Mouse (Mus musculus): Measurements from ENCODE around the gene Gm5617. TPM values are rescaled to one million over a fixed set of nuclear protein-coding genes. Genes with fewer than 3 reads are reported as not detected.

Gm5617 gene
- polyA plus RNA-seq, 1 experiment from 2014 or later, result 26.9 TPM

- no peak overlapping the region for H3K27ac ChIP-seq
- no peak for DNase-seq (ENCODE audit: low spot score)
- H3K27me3 ChIP-seq (ENCODE audit: low read depth, poor library complexity, severe bottlenecking), result no peaks in the 10 kb centered on the region
- H3K36me3 ChIP-seq, result peaks cover 67% of the 10 kb centered on the region
- WGBS, result 96% methylated on average over 9 of the region's 9 CpGs
- H3K4me1 ChIP-seq, result no peaks in the 10 kb centered on the region
- H3K4me3 ChIP-seq, result no peak overlapping the region
- H3K9me3 ChIP-seq (replicated peaks), result no peaks in the 10 kb centered on the region
Observed at GRCm38 (mm10) chr9:48474367-48474766, 20.9 kb upstream of the Gm5617 start.

- H3K9me3 ChIP-seq (replicated peaks), result no peaks in the 10 kb centered on the region
- H3K4me1 ChIP-seq, result peaks cover 14% of the 10 kb centered on the region
- H3K36me3 ChIP-seq, result peaks cover 49% of the 10 kb centered on the region
- no peak overlapping the region for H3K27ac ChIP-seq
- no peak overlapping the region for H3K4me3 ChIP-seq
- DNase-seq (ENCODE audit: low spot score), result no peak
- WGBS, result 94% methylated on average over 10 of the region's 10 CpGs
- no peaks in the 10 kb centered on the region for H3K27me3 ChIP-seq (ENCODE audit: low read depth, poor library complexity, severe bottlenecking)
Observed at GRCm38 (mm10) chr9:48476236-48477165, 18.7 kb upstream of the Gm5617 start.

- WGBS, result 93% methylated on average over 4 of the region's 4 CpGs
- Histone ChIP-seq H3K36me3 (peaks cover 42% of the 10 kb centered on the region), H3K4me1 (peaks cover 16% of the 10 kb centered on the region), H3K4me3 (no peak overlapping the region), H3K27me3 (ENCODE audit: low read depth, poor library complexity, severe bottlenecking) (no peaks in the 10 kb centered on the region), H3K9me3 (replicated peaks) (no peaks in the 10 kb centered on the region), H3K27ac (no peak overlapping the region)
- DNase-seq (ENCODE audit: low spot score), result no peak
Observed at GRCm38 (mm10) chr9:48478808-48479207, 16.4 kb upstream of the Gm5617 start.

DNA sequence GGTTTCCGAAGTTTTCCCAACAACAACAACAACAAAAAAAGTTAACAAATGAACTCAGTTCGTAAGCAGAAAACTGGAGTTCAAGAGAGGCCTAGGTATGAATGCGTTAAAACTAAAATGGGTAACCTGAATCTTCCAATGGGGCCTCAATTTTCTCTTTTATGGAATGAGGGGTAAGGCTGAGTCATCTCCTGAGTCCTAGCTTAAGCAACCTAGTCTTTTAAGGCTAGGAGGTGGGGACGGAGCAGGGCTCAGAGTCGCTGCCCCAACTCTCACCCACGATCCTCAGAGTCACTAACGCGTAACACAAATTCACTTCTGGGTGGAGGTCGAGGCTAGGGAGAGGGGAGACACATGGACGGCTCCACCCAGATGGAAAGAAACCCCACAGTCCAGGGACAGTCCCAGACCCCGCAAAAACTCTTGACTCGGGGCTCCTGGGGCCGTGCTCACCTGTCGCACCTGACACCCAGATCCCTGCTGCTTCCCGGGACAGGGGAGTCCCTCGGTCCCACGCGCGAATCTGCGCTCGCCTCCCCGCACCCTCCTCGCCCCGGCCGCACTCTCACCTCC is 15.3 kb upstream of the Gm5617 start:
- 6% methylated on average over 25 of the region's 25 CpGs for WGBS
- Histone ChIP-seq H3K27ac (peak overlapping the region; percentile 87), H3K27me3 (ENCODE audit: low read depth, poor library complexity, severe bottlenecking) (no peaks in the 10 kb centered on the region), H3K4me3 (peak overlapping the region; percentile 87), H3K9me3 (replicated peaks) (no peaks in the 10 kb centered on the region), H3K4me1 (peaks cover 16% of the 10 kb centered on the region), H3K36me3 (peaks cover 39% of the 10 kb centered on the region)
- no peak for DNase-seq (ENCODE audit: low spot score)

DNA sequence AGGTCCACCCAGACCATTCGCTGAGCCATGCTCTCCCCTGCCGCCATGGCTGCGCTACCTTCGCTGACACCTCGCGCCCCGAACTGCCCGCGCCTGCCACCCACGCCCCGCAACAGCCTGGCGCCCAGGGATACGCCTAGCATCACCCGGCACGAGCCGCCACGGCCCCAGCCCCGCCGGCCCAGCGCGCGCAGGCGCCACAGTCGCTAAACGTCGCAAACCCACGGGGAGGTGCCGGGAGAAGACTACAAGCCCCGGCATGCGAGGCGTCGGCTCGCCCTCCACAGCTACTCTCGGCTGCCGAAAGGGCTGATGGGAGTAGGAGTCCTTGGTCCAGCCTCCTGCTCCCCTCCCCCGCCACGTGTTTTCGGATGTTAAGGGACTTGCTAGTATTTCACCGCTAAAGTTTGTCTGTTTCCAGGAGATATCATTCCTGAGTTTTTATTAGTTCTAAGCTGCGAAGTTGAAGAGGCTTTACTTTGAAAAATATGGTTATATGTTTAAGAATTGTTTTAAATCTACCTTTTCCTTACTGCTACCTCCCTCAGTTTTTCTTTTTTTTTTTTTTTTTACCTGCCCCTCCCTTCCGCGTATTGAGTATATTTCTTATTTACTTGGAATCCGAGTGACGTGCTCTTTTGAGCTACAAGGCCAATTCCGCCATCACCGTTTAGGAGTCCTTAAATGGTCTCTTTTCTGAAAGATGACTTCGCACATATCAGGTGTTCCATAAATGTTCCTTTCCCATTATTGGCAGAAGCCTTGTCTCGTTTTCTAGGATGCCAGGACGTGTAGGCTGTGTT is 14.6 kb upstream of the Gm5617 start, which contains the start of gene Rexo2:
TSS of gene Rexo2 (minus strand) at position 213 of the 803 bp plus-strand sequence.
- H3K4me1 ChIP-seq, result peaks cover 16% of the 10 kb centered on the region
- peaks cover 38% of the 10 kb centered on the region for H3K36me3 ChIP-seq
- peak within 1 kb of the TSS; percentile 87 for H3K4me3 ChIP-seq
- no peaks in the 10 kb centered on the region for H3K27me3 ChIP-seq (ENCODE audit: low read depth, poor library complexity, severe bottlenecking)
- no peaks in the 10 kb centered on the region for H3K9me3 ChIP-seq (replicated peaks)
- DNase-seq (ENCODE audit: low spot score), result peak; percentile 91
- peak within 1 kb of the TSS; percentile 87 for H3K27ac ChIP-seq
- 1% methylated on average over 49 of the region's 49 CpGs for WGBS

DNA sequence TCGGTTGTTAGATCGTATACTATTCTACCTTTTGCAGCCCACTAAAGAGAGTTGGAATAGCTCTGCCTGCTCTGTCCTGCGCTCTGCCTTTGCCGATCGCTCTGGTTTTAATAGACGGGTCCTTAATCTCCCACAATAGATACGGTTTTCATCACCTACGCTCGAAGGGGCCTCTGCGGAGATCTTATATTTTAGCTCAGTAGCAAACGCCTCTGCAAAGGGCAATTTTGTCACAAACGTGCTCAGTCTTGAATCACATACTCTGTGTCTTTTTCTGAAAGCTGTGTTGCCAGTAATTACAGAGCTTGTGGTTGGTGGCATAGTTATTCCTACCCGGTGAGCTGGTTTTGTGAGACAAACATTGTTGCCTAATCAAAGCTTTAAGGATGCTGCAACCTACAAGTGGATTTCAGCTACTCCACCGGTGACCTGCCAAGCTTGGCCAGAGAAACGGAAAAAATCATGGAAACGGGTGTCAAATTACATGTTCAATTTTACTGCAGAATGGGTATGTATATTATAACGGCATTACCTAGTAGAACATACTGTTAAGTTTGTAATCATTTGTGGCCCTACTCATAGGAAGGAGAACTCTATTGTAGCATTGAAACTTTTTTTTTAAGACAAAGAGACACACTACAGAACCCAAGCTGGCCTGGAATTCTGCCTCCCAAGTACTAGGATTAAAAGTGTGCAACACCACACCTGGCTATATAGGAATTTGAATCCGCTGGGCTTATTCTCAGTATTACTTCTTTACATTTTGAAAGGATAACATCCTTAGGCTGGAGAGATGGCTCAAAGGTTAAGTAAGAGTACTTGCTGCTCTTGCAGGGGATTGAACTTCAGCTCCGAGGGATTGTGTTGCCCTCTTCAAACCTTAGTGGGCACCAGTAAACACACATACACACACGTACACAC is 13.8 kb upstream of the Gm5617 start:
- Histone ChIP-seq H3K36me3 (peaks cover 38% of the 10 kb centered on the region), H3K27me3 (ENCODE audit: low read depth, poor library complexity, severe bottlenecking) (no peaks in the 10 kb centered on the region), H3K4me3 (peak overlapping the region; percentile 87), H3K27ac (peak overlapping the region; percentile 30; the same call in 1 of the 2 replicates), H3K4me1 (peaks cover 16% of the 10 kb centered on the region), H3K9me3 (replicated peaks) (no peaks in the 10 kb centered on the region)
- 34% methylated on average over 20 of the region's 20 CpGs for WGBS
- DNase-seq (ENCODE audit: low spot score), result peak; percentile 43

- Histone ChIP-seq H3K27ac (peak overlapping the region; percentile 96), H3K4me3 (peak overlapping the region; percentile 90), H3K9me3 (replicated peaks) (no peaks in the 10 kb centered on the region), H3K27me3 (ENCODE audit: low read depth, poor library complexity, severe bottlenecking) (no peaks in the 10 kb centered on the region; the same call in 1 of the 2 replicates), H3K4me1 (peaks cover 17% of the 10 kb centered on the region), H3K36me3 (peaks cover 35% of the 10 kb centered on the region)
- WGBS, result 2% methylated on average over 34 of the region's 34 CpGs
- no peak for DNase-seq (ENCODE audit: low spot score)
Observed at GRCm38 (mm10) chr9:48495548-48495932, 298 bp downstream of the Gm5617 start.

DNA sequence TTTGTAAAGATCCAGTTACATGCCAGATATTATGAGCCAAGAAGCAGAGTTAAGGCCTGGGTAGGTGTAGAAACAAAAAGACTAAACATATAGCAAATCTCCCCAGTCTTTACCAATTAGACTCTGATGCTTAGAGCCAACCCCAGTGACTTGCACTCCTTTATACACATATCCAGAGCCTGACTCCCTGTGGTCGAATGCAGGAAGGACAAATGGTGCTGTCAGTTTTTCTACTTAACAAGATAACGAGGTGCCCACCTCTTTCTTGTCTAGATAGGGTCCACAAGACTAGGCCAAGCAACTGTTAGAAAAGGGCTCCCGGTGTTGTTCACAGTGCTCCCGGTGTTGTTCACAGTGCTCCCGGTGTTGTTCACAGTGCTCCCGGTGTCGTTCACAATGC is 6.0 kb downstream of the Gm5617 start:
- H3K4me3 ChIP-seq, result no peak overlapping the region
- H3K27ac ChIP-seq, result no peak overlapping the region
- H3K9me3 ChIP-seq (replicated peaks), result no peaks in the 10 kb centered on the region
- no peak for DNase-seq (ENCODE audit: low spot score)
- H3K4me1 ChIP-seq, result peaks cover under 1% of the 10 kb centered on the region; the same call in 1 of the 2 replicates
- H3K36me3 ChIP-seq, result no peaks in the 10 kb centered on the region
- no peaks in the 10 kb centered on the region; the same call in 1 of the 2 replicates for H3K27me3 ChIP-seq (ENCODE audit: low read depth, poor library complexity, severe bottlenecking)
- WGBS, result 85% methylated on average over 7 of the region's 7 CpGs

DNA sequence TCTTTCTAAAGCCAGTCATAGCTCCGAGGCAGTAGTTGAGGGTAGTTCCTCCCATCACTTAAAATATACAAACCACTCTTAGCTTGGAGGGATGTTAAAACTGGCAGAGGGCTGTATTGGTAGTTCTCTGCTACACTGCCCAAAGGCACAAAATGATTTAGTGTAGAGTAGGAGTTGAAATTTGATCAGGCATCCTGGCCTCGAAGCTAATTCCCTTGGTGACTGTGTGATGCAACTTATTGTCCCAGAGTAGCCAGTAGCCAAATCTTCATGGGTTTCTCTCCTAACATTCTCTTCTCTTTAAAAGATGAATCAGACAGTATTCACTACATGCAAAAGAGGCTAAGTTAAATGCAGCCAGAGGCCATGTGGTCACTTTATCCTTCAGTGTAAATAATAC is 7.8 kb downstream of the Gm5617 start:
- no peak overlapping the region for H3K4me3 ChIP-seq
- no peaks in the 10 kb centered on the region for H3K9me3 ChIP-seq (replicated peaks)
- no peak overlapping the region for H3K27ac ChIP-seq
- no peak for DNase-seq (ENCODE audit: low spot score)
- no peaks in the 10 kb centered on the region for H3K36me3 ChIP-seq
- H3K4me1 ChIP-seq, result no peaks in the 10 kb centered on the region
- WGBS, result 68% methylated on average over 2 of the region's 2 CpGs
- H3K27me3 ChIP-seq (ENCODE audit: low read depth, poor library complexity, severe bottlenecking), result no peaks in the 10 kb centered on the region

DNA sequence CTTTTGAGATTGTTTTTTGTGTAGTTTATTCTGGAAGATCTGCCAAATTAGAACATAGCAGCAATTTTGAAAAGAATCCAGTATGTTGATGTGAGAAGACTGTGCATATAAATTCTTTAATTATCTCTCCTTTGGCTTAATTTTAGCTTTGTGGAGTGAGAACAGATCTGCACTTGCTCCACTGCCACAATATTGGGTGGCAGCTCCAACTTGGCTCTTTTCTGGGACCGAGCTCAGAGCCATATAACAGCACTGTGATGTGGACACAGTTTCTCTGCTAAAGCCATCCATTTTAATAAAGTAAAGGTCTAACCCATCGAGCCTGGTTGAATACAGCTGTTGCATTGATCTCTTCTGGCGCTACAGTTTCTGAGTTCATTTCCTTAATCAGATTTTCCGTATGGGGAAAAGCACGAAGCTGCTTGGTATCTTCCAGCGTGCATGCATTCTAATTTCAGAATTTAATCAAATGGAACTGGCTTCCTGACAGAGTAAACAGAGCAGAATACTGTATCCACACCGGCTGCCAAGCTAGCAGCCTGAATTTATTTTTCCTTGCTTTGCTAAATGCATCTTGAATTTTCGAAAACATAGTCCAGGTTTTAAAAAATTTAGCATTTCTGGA is 9.6 kb downstream of the Gm5617 start:
- Histone ChIP-seq H3K9me3 (replicated peaks) (no peaks in the 10 kb centered on the region), H3K27ac (no peak overlapping the region), H3K4me3 (no peak overlapping the region), H3K36me3 (no peaks in the 10 kb centered on the region), H3K27me3 (ENCODE audit: low read depth, poor library complexity, severe bottlenecking) (no peaks in the 10 kb centered on the region), H3K4me1 (no peaks in the 10 kb centered on the region)
- DNase-seq (ENCODE audit: low spot score), result no peak
- WGBS, result 82% methylated on average over 8 of the region's 8 CpGs

DNA sequence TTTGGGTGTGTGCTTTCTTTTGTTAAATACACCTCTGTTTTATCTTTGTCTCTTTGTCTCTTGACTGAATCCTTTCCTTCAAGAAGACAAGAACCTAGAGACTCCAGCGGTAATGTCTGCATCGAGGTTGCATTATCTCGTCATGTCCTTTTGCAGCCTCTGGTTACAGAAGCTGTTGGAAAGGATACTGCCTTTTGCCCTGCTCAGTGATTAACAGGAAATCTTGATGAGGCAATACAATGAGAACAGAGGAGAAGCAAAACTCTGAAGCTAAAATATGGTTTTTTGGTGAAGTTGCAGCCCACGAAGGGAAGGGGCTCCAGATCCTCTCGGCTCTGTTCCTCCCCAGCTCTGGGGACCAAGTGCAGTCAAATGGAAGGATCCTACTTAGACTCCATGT is 14.9 kb downstream of the Gm5617 start:
- Histone ChIP-seq H3K4me1 (no peaks in the 10 kb centered on the region), H3K27me3 (ENCODE audit: low read depth, poor library complexity, severe bottlenecking) (no peaks in the 10 kb centered on the region), H3K9me3 (replicated peaks) (no peaks in the 10 kb centered on the region), H3K27ac (no peak overlapping the region), H3K4me3 (no peak overlapping the region), H3K36me3 (no peaks in the 10 kb centered on the region)
- no peak for DNase-seq (ENCODE audit: low spot score)
- 90% methylated on average over 5 of the region's 5 CpGs for WGBS
